Mouse (Mus musculus): ENCODE results near the gene Rgsl1.
A peak's percentile ranks its signal among the peaks of the same experiment; 100 is the strongest.
"Not testable (repeated sequence)": the region's sequence is repeated elsewhere in the genome, so short reads cannot be mapped to it uniquely, and the experiment has no call there.

Gene Rgsl1

DNA sequence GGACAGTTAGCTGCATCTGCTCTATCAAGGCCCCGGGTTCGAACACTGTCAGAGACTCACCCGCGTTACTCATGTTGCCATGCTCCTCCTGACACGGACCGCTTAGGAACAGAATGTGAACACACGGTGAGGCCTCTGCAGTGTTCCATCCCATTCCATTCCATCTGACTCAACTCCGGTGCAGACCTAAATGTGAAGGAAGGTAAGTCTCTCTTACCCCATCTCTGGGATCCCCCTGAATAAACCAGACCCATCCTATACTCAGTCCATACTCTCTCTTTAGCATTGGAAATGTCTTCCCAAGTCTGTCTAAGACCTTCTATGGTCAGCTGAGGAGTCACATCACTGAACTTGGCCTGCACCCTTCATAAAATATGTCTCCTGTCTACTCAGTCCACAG lies at the start of gene Rgsl1:
Gene Rgsl1, minus strand, starts transcription at position 101 of the 400 bp plus-strand sequence.
- DNase-seq (ENCODE audit: low read depth, low spot score), result no peak

DNA sequence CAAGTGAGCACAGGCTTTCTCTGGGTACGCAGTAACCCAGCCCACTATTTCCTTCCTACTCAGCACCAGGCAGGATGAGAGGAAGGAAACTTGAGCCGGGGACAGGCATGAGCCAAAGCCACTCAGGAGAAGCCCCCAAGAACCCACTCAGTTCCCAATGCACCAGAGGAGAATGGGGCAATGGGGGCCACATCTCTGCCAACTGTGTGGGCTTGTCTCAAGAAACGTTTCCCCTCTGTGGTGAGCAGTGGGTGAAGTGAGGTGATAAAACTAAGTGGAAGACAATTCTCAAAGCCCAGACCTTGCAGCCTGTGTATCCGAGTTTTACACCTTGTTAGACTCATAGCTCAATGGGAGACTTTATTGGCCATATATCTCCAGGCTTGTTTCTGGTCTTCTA lies 47.5 kb upstream of the Rgsl1 start, which contains the start of gene Teddm1a:
Gene Teddm1a, plus strand, starts transcription at position 301 of the 400 bp plus-strand sequence.
- DNase-seq (ENCODE audit: low read depth, low spot score), result no peak

DNA sequence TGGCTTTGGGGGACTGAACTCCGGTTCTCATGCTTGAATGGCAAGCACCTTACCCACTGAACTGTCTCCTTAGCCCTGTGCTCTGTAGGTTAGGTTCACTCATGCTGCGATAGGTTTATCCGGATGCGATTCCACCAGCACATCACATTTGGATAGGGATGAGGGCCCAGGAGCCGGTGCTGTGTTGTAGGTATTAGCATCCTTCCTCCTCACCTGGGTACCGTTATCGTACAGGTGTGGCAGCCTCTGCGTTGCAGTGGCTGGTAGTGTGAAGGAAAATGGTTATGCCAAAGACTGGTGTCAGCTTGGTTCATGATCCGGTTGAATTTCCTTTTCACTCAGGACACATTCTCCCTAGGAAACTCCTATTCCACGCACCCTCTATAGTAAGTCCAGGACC lies 46.2 kb upstream of the Rgsl1 start:
- no peak for DNase-seq (ENCODE audit: low read depth, low spot score)

DNA sequence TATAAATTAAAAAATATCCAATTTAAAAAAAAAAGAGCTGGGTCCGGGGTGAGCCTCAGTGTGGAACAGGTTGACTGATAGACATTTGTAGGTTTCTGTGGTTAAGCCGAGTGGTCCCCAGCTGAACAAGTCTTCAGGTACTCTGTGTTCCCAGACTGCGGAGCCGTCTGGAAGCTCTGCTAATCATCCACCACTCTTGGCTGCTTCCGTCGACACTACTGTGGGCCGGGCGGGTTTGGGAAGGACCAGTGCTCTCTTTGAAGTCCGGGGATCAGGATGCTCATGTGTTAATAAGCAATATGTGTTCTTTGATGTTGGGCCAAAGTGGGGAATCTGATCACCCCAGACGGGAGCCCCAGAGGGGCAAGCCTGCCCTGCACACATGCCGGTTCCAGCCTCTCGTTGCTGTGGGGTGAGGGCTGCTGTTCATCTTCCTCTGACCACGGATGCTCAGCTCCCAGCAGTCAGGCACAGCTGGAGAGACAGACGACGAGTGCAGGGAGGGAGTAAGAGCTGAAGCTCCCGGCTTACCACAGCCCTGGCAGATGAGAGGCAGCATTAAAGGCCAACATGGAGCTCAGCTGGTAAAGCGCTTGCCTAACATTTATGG lies 42.2 kb upstream of the Rgsl1 start:
- no peak for DNase-seq (ENCODE audit: low read depth, low spot score)

DNA sequence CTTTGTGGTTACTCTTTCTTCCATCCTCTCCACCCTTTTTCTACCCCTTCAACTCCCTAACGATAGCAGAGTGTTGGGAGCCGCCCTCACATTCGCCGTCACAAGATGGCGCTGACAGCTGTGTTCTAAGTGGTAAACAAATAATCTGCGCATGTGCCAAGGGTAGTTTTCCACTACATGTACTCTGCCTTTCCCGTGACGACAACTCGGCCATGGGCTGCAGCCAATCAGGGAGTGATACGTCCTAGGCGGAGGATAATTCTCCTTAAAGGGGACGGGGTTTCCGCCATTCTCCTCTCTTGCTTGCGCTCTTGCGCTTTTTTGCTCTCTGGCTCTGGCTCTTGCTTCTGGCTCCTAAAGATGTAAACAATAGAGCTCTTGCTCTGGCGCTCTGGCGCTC lies 36.4 kb upstream of the Rgsl1 start:
- not testable (repeated sequence) for DNase-seq (ENCODE audit: low read depth, low spot score)

DNA sequence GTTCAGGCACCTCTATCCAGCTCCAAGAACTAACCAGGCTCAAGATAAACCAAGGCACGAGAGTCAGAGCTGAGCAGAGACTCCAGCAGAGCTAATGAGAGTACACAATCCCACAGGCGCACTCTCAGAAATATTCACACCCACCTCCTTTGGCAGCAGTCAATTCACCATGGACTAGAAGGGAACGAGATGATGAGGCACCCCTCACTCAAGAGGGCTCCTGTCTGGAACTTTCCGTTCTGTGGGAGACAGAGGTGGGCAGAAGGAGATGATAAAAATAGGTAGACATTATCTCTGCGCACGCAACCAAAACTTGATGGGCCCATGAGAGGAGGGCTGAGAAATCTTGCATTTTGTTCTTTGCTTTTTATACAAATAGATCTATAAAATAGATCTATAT lies 30.1 kb upstream of the Rgsl1 start, which contains the start of gene Teddm1b:
Gene Teddm1b, plus strand, starts transcription at position 301 of the 400 bp plus-strand sequence.
- DNase-seq (ENCODE audit: low read depth, low spot score), result no peak

DNA sequence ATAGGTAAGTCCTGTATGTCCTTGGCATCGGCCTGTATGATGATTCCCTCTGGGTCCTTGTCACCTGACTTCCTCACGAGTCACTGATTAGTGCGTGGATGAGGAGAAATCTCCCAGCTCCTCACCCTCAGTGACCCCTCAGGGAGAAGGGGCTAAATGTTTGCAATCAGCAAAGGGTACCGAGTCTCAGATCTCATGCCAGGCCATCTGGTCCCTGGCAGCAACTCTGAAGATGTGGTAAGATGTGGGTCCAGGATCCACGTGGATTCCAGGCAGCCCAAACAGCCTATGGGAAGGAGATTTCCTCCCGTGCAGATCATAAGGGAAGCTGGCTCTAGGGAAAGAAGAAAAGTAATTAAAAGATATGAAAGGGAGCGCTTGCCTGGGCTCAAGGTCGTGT lies 12.0 kb upstream of the Rgsl1 start:
- DNase-seq (ENCODE audit: low read depth, low spot score), result no peak

DNA sequence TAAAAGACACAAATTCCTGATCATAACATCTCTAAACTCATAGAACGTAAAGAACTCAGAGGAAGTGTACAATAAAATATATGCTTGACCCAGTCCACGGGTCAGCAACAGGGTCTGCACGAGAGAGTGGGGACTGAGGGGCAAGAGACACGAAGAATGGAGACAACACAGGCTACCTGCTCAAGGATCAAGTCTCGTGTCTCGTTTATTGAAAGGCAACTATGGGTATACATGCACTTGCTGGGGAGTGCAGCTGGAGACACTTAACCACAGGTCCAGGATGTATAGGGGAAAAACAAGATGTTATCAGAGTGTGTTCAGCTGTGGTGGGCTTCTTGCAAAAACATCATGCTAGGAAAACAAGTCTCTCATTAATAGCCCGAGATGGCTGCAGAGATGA lies 8.8 kb upstream of the Rgsl1 start:
- DNase-seq (ENCODE audit: low read depth, low spot score), result not testable (repeated sequence)

DNA sequence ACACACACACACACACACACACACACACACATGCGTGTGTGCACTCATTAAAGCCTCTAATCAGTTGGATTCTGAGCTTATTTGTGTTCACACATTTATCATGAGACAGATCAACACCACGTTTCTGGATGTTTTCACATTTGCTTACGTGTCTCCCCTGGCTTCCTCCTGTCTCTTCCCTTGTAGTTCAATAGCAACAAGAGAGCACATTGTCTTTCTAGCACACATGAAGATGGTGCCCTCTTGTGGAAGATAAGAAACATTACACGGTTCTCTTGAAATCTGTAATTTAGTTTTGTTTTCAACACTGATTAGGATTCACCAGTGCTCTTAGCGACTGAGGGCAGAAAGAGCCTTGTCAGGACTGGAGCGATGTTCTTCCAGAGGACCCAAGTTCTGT lies 2.9 kb upstream of the Rgsl1 start:
- DNase-seq (ENCODE audit: low read depth, low spot score), result peak; percentile 1

DNA sequence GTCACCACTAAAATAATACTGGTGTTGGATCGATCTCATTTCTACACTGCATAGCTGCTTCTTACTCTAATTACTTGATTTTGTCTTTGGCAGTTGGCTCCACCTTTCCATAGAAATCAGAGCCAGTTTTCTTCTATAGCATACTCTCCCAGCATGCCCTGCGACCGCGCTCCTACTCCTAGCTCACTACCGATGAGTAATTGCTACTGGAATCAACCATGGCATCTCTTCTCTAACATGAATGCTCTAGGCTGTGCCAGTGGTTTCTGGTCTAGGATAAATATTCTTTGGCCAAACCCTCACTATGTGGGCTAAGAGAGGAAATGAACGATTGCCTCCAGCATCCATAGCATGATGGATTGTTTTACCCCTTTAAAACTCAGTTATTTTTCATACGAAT lies 2.5 kb upstream of the Rgsl1 start:
- DNase-seq (ENCODE audit: low read depth, low spot score), result no peak

DNA sequence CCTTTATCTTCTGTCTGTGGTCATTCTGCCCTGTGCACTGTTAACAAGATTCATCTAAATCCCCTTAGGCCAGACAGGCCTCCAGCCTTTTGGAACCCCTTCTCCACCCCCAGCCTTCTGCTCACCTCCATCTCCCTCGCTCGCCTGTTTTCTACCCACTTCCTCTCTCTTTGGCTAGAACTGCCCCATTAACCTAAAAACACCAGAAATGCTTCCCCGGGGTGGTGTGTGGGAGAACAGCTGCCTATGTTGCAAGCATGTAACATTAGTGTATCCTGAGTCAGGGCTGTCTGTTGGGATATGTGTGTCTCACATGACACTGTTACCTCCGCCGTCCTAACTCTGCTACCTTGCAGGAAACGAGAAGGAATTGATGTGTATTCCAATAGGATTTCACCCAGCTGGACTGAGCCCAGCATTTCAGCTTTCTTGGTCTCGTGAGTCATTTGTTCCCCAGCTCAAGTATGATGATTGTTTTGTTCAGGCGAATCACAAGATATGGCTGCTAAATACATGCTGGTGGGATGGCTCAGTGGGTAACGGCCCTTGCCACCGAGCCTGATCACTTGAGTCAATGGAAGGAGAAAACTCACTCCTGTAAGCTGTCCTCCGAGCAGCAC lies 1.7 kb downstream of the Rgsl1 start:
- no peak for DNase-seq (ENCODE audit: low read depth, low spot score)

DNA sequence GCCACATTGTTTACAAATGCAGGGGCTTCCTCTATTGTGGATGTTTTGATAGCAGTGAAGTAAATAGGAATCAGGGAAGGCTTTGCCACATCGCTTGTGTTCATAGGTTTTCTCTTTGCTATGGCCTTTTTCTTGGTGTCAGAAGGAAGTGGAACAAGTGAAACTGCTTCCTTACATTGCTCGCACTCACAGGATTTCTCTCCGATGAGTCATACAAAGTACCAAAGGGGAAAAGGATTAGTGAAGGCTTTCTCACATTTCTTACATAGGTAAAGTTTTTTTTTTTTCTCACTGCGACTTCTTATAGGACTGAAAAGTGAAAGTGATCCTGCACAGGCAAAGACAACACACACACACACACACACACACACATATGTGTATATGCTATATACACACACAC lies 7.9 kb downstream of the Rgsl1 start:
- no peak for DNase-seq (ENCODE audit: low read depth, low spot score)

DNA sequence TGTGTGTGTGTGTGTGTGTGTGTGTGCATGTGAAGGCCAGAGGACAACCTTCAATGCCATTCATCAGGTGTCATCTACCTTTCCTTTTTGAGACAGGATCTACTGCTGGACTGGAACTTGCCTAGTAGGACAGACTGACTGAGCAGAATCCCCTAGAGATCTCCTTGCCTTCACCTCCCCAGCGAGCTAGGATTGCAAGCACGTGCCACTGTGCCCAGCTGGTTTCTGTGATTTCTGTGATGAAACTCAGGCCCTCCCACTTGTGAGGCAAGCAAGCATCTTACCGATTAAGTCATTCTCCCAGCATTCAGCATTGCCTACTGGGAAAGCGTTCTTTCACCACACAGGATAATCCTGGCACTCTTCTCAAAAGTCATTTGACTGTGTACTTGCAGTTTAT lies 13.2 kb downstream of the Rgsl1 start:
- DNase-seq (ENCODE audit: low read depth, low spot score), result no peak

DNA sequence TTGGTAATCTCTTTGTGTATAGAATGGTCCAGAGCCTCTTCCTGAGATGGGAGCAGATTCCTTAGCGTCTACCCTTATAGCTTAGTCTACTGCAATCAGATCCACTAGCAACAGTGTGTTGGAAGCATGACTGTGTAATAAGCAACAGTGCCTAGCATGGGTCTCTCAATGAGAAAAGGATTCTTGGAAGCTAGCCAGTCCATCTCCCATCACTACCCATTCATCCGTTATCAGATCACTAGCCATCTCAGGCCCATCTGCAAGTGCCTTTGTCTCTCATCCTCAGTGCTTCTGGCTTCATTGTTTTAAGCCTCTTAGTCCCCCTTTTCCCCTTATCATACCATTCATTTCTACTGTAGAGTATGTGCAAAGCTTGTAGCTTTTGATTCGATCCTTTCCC lies 23.7 kb downstream of the Rgsl1 start:
- DNase-seq (ENCODE audit: low read depth, low spot score), result no peak

DNA sequence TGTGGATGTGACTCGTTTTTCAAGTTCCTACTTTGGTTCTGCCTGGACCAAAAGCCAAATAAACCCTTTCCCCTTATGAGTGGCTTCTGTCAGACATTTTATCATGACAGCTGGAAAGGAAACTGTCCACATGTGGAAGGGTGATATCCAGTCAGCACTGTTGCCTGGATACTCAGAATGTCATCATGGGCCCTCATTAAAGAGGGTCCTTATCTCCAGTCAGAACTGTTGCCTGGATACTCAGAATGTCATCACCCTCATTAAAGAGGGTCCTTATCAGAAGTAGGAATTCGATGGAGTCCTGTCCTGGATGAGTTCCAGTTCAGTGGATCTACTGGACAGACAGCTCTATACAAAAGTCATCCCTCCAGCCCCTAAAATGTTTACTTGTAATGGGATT lies 29.7 kb downstream of the Rgsl1 start:
- DNase-seq (ENCODE audit: low read depth, low spot score), result no peak

DNA sequence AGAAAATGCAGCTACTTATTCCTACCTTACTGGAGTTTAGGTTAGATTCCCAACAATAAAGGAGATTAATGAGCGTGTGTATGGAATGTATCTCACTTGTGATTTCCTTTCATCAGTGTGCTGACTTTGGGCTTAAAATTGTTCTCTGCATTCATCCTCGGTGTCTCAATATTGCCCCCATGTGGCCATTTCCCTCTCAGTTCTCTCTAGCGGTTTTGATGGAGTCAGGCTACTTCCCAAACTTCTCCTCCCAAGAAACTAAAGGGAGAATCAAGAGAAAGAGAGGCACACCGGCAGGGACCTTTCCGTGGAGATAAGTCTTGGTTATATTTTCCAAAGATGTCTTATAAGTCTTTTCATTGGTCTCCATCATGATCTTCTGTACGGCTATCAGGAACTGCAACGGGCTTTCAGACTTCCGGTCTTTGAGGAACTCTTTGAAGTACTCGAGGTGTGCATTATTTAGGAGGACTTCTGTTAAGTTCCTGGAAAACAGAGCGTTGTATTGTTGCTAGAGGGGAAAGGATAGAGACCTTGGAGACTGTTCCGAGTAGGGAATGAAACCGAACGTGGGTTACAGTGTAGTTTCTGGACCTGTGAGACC lies 36.5 kb downstream of the Rgsl1 start:
- peak; percentile 25 for DNase-seq (ENCODE audit: low read depth, low spot score)

DNA sequence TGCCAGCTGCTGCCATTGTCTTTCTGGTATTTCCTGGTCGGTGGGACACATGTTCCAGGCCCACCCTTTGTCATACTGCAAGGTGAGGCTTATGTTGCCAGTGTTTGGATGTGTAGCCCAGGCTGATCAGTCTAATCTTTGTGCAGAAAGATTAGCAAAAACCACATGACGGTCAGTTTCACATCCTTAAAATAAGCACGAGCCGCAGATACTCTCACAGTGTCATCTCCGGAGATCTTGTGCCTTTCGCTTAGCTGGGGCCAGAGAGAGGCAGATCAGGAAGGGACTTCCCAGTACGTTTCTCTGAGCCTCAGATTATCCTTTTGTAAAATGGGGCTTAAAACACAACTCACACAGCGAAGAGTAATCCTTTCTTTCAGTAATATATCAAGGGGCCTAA lies 40.4 kb downstream of the Rgsl1 start:
- DNase-seq (ENCODE audit: low read depth, low spot score), result no peak

DNA sequence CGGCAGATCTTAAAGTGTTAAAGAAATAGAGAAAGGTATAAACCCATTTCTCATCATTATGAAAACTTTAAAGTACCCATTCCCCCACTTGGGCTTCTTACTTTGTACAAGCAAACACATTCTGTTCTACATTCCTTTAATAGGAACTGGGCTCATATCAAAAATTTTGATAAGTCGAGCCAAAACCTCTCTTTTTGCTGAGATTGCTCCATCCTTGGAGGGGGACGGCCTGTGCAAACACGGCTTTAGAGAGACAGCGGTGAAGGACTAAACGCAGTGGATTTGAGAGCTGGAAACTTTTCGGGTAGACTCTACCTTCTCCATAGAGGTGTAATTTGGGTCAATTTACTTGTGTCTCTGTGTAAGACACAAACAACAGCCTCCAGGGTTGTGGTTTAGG lies 41.3 kb downstream of the Rgsl1 start:
- no peak for DNase-seq (ENCODE audit: low read depth, low spot score)

DNA sequence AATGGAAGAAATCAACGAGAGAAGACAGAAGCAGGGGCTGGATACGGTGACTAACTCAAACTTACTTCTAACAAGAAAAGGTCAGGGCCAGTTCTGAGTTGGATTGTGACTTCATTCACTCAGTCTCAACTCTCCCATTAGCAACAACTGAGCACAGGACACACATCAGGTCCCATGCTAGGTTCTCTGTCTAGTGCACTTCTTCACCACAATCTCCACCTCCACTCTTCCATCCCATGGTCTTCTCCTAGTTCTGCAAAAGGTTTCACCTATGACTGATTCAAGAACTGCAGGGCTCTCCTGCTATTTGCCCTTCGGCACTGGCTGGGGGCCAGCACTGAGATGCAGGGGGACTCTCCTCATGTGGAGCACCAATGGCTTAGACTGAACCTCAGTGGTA lies 49.7 kb downstream of the Rgsl1 start:
- DNase-seq (ENCODE audit: low read depth, low spot score), result no peak

DNA sequence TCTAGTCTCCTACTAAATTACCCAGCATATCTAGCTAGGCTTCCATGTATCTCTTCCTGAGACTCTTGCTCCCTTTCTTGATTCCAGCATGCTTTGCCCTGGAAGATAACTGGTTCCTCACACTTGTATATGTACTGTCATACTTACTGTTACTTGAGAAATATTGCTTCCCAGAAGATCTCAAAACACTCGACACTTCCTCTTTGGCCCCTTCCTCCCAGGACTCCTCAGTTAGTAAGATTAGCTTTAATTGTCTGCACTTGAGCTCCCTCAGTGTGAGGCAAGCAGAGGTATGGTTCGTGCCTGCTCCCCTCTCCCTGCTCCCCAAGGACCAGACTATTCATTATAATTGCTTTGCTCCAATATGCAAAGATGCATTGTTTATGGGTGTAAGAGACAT lies 53.2 kb downstream of the Rgsl1 start:
- no peak for DNase-seq (ENCODE audit: low read depth, low spot score)

DNA sequence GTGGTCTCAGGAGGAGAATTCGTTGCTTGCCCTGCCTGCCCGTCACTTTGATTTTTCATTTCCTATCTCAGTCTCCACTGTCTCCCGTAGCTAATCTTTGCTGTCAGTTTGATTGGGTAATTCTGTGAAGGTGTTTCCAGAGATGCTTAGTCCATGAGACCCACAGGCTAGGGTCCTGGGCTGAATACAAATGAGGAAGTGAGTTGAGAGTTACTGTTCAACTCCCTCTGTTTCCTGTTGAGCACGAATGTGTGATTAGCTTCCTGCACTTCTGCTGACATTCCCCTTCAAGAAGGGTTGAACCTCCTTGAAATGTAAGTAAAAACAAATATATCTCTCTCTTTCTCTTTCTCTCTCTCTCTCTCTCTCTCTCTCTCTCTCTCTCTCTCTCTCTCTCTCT lies 58.3 kb downstream of the Rgsl1 start:
- DNase-seq (ENCODE audit: low read depth, low spot score), result no peak

DNA sequence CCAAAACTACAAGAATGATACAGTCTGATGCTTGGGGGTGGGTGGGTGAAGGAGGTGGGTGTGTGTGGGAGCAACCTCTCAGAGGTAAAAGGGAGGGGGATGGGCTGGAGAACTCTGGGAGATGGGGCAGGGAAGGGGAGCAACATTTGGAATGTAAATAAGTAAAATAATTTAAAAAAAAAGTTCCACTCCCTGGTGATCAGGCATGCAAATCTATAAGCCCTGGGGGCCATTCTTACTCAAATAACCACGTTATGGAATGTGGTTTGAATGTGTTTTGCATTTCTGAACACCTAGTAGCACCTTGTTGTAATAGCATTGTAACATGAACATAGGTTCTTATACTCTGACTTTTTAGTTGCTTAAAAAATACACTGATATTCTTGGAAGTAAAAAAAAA lies 60.6 kb downstream of the Rgsl1 start:
- no peak for DNase-seq (ENCODE audit: low read depth, low spot score)

DNA sequence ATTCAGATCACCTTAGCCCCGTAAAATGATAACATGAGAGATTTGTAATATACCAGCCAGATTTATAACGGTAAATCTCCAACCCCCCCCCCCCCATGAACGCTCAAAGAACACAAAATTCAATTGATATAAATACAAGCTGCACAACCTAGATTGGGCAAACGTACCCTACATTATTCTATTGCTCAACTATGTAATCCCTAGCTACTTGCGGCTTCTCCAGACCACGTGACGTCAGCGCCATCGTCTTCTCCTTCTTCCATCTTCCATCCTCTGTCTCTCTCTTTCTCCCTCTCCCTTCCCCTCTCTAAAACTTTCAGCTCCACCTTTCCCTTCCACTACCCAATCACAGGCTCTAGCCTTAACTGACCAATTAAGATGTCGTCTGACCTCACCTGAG lies 65.7 kb downstream of the Rgsl1 start:
- DNase-seq (ENCODE audit: low read depth, low spot score), result no peak

All from retina, adult 2 months (tissue).